Mouse (Mus musculus) G1E (cell line): Measurements from ENCODE around the gene Slc4a8. TPM values are rescaled to one million over a fixed set of nuclear protein-coding genes. Genes with fewer than 3 reads are reported as not detected.

ENCODE experiments used
- ATAC-seq: 2 replicates; pipeline ENCODE4 v1.8.0; 2016; ENCODE audit warnings: mild to moderate bottlenecking; ENCODE audit not compliant: insufficient number of reproducible peaks, poor library complexity, low FRiP score, severe bottlenecking; ENCODE audit errors: extremely low read depth
- DNase-seq: peaks from one replicate; pipeline ENCODE4 v3.0.0; 2012; ENCODE audit warnings: low spot score
- H3K27me3 ChIP-seq: 2 replicates; pipeline ENCODE4 v1.6.1; 2012; ENCODE audit warnings: mild to moderate bottlenecking, low read length, inconsistent platforms; ENCODE audit not compliant: insufficient read depth
- H3K36me3 ChIP-seq: replicated peaks from 2 replicates; pipeline ENCODE3; 2012; ENCODE audit warnings: mild to moderate bottlenecking, inconsistent platforms
- H3K4me1 ChIP-seq: 2 replicates; pipeline ENCODE4 v1.6.1; 2012; ENCODE audit warnings: low read depth, low read length, inconsistent platforms, mixed read lengths; ENCODE audit not compliant: insufficient read depth
- H3K4me3 ChIP-seq: 2 replicates; pipeline ENCODE4 v1.5.1; 2012; ENCODE audit warnings: low read depth, mild to moderate bottlenecking, inconsistent platforms, low read length, moderate library complexity, mixed read lengths
- H3K9me3 ChIP-seq: replicated peaks from 2 replicates; pipeline ENCODE4 v1.6.1; 2012; ENCODE audit warnings: inconsistent platforms
- CTCF ChIP-seq: IDR thresholded peaks from 2 replicates; pipeline ENCODE4 v1.5.1; 2012; ENCODE audit warnings: low read depth, low read length, inconsistent platforms, mixed read lengths
- GATA1 ChIP-seq: IDR thresholded peaks from 2 replicates; pipeline ENCODE4 v1.6.1; 2012; ENCODE audit warnings: borderline replicate concordance, low read length, inconsistent platforms, mixed read lengths
- GATA2 ChIP-seq: IDR thresholded peaks from 2 replicates; pipeline ENCODE4 v1.6.1; 2012; ENCODE audit warnings: low read depth, low read length, inconsistent platforms, borderline replicate concordance
- POLR2AphosphoS5 ChIP-seq: IDR thresholded peaks from 2 replicates; pipeline ENCODE4 v1.6.1; 2012; ENCODE audit warnings: low read depth, low read length, inconsistent platforms; ENCODE audit not compliant: insufficient replicate concordance
- TAL1 ChIP-seq: conservative IDR thresholded peaks from 2 replicates; pipeline ENCODE4 v1.6.1; 2012; ENCODE audit warnings: low read depth, low read length, inconsistent platforms, mixed read lengths
- polyA plus RNA-seq: library from polyadenylated mRNA; stranded (reverse); fragments of >175 nt; gene quantifications from 2 replicates; pipeline ENCODE4 v1.2.3, GENCODE M21; 2012
- total RNA-seq, 2 experiments: library from RNA; stranded (forward) in 1 of 2; stranded (reverse) in 1 of 2; fragments of 200-1000 nt in 1 of 2; fragments of >200 nt in 1 of 2; fragmentation: Nextera tagmentation in 1 of 2; gene quantifications; 2 replicates each; pipeline ENCODE4 v1.2.3; 2014 to 2017

Slc4a8 gene
- total and polyA plus RNA-seq, 3 experiments, result 0.27 TPM; not detected in 2

- H3K9me3 ChIP-seq, result peaks cover 77% of the 10 kb centered on the region
- no peaks in the 10 kb centered on the region for H3K4me1 ChIP-seq
- peak overlapping the region; percentile 8; the same call in 1 of the 2 replicates for H3K4me3 ChIP-seq
- no peak for DNase-seq
- no peaks in the 10 kb centered on the region for H3K27me3 ChIP-seq
- TF ChIP-seq CTCF, result no peak
- no peak for TF ChIP-seq POLR2AphosphoS5
- TF ChIP-seq TAL1, result no peak
- TF ChIP-seq GATA2, result no peak
- no peak for TF ChIP-seq GATA1
- H3K36me3 ChIP-seq, result no peaks in the 10 kb centered on the region
- ATAC-seq, result no peak
Measured at GRCm38 (mm10) chr15:100829775-100830174, 68.2 kb downstream of the Slc4a8 start.

GRCm38 (mm10) chr15:100830682-100831081, 69.1 kb downstream of the Slc4a8 start:
- peaks cover 73% of the 10 kb centered on the region for H3K9me3 ChIP-seq
- H3K4me3 ChIP-seq, result no peak overlapping the region
- no peaks in the 10 kb centered on the region for H3K4me1 ChIP-seq
- DNase-seq (no peak), ATAC-seq (no peak)
- H3K27me3 ChIP-seq, result no peaks in the 10 kb centered on the region
- H3K36me3 ChIP-seq, result no peaks in the 10 kb centered on the region
- no peak for TF ChIP-seq POLR2AphosphoS5
- TF ChIP-seq CTCF, result no peak
- TF ChIP-seq GATA1, result no peak
- no peak for TF ChIP-seq GATA2
- TF ChIP-seq TAL1, result no peak

- Histone ChIP-seq H3K36me3 (no peaks in the 10 kb centered on the region), H3K9me3 (peaks cover 78% of the 10 kb centered on the region), H3K4me3 (no peak overlapping the region), H3K27me3 (no peaks in the 10 kb centered on the region), H3K4me1 (no peaks in the 10 kb centered on the region)
- ATAC-seq (no peak), DNase-seq (no peak)
- TF ChIP-seq GATA2 (no peak), POLR2AphosphoS5 (no peak)
Measured at GRCm38 (mm10) chr15:100832144-100832543, 70.6 kb downstream of the Slc4a8 start.

- Histone ChIP-seq H3K36me3 (no peaks in the 10 kb centered on the region), H3K27me3 (no peaks in the 10 kb centered on the region)
Measured at GRCm38 (mm10) chr15:100832784-100833183, 71.2 kb downstream of the Slc4a8 start.

GRCm38 (mm10) chr15:100836729-100837128, 75.2 kb downstream of the Slc4a8 start:
- no peaks in the 10 kb centered on the region for H3K36me3 ChIP-seq
- ATAC-seq (no peak), DNase-seq (no peak)
- no peak overlapping the region for H3K4me3 ChIP-seq
- TF ChIP-seq TAL1 (no peak), GATA2 (no peak)
- peaks cover 61% of the 10 kb centered on the region for H3K9me3 ChIP-seq
- H3K27me3 ChIP-seq, result no peaks in the 10 kb centered on the region
- no peaks in the 10 kb centered on the region for H3K4me1 ChIP-seq

More at GRCm38 (mm10) chr15:100832784-100833183, 71.2 kb downstream of the Slc4a8 start:
- Histone ChIP-seq H3K4me3 (no peak overlapping the region), H3K4me1 (no peaks in the 10 kb centered on the region), H3K9me3 (peaks cover 78% of the 10 kb centered on the region)
- no peak for DNase-seq
- TF ChIP-seq POLR2AphosphoS5, result no peak
- TF ChIP-seq GATA2, result no peak
- TF ChIP-seq CTCF, result no peak
- TF ChIP-seq TAL1, result no peak
- TF ChIP-seq GATA1, result no peak
- ATAC-seq, result no peak

- H3K4me3 ChIP-seq, result no peak overlapping the region
- ATAC-seq (no peak), DNase-seq (no peak)
- no peaks in the 10 kb centered on the region for H3K27me3 ChIP-seq
- no peaks in the 10 kb centered on the region for H3K4me1 ChIP-seq
- no peaks in the 10 kb centered on the region for H3K36me3 ChIP-seq
- TF ChIP-seq GATA2 (no peak), GATA1 (no peak), TAL1 (no peak), POLR2AphosphoS5 (no peak), CTCF (no peak)
- peaks cover 61% of the 10 kb centered on the region for H3K9me3 ChIP-seq
Measured at GRCm38 (mm10) chr15:100838607-100839207, 77.2 kb downstream of the Slc4a8 start.

GRCm38 (mm10) chr15:100844336-100844735, 82.8 kb downstream of the Slc4a8 start:
- H3K4me3 ChIP-seq, result no peak overlapping the region
- TF ChIP-seq GATA1, result no peak
- TF ChIP-seq TAL1, result no peak
- no peak for TF ChIP-seq POLR2AphosphoS5
- no peak for TF ChIP-seq GATA2
- TF ChIP-seq CTCF, result no peak
- DNase-seq, result no peak
- no peaks in the 10 kb centered on the region for H3K36me3 ChIP-seq
- no peaks in the 10 kb centered on the region for H3K4me1 ChIP-seq
- no peaks in the 10 kb centered on the region for H3K27me3 ChIP-seq
- H3K9me3 ChIP-seq, result peaks cover 62% of the 10 kb centered on the region
- no peak for ATAC-seq
